Mouse (Mus musculus) heart, postnatal 10 days (tissue): ENCODE measurements at regions not wholly inside any gene's neighbourhood (a gene's known extent, or its start where the extent isn't known, plus 50 kb on each side); places are given as distances from the start of the nearest gene placed in this dataset.
"Not testable (repeated sequence)": the region's sequence is repeated elsewhere in the genome, so short reads cannot be mapped to it uniquely, and the experiment has no call there.

Source experiments
- DNase-seq, 2 experiments: peaks; one replicate each; pipeline ENCODE4 v3.0.0; 2021
- intact Hi-C: fragments of 180-260 bp; cut with DNase I; formaldehyde crosslinking; loops from one replicate; pipeline ENCODE4 v1.15.1; 2025

DNA sequence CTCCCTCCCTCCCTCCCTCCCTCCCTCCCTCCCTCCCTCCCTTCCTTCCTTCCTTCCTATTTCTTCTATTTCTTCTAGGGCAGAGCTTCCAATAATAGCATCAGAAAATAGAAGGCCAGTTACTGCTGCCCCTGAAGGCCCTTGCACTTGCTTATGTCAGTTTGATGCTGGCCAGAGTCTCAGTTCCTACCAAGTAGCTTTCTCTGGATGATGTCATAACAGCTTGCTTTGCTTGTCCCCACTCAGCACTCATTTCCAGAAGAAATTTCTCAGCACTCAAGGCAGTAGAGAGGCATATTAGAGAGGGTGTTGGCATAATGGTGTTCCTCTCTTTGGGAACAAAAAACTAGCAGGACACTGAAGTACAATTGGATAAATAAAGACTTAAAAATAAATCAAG, 811.6 kb upstream of the 4930444P10Rik start:
- peak in 1 of 2 experiments; percentile 2 for DNase-seq
- intact Hi-C loops: no loop called here

DNA sequence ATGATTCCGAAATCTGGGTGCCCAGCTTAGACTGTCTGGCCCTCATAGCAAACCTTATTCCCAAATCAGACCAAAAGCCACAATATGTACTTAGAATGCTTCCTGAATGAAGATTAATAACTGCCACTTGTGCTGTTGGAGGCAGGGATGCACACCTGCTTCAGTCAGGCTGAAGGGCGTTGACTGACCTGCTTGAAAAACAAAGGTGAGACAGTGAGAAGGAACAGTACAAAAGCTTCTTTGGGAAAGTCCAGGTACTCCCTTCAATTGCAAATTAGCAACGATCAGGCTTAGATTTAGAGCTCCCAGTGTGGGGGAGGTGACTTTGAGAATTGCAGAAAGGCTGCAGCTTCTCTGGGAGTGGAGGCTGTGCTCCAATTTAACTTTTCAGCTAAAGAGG, 775.3 kb upstream of the 4930444P10Rik start:
- DNase-seq, intact Hi-C loops: not testable (repeated sequence)

DNA sequence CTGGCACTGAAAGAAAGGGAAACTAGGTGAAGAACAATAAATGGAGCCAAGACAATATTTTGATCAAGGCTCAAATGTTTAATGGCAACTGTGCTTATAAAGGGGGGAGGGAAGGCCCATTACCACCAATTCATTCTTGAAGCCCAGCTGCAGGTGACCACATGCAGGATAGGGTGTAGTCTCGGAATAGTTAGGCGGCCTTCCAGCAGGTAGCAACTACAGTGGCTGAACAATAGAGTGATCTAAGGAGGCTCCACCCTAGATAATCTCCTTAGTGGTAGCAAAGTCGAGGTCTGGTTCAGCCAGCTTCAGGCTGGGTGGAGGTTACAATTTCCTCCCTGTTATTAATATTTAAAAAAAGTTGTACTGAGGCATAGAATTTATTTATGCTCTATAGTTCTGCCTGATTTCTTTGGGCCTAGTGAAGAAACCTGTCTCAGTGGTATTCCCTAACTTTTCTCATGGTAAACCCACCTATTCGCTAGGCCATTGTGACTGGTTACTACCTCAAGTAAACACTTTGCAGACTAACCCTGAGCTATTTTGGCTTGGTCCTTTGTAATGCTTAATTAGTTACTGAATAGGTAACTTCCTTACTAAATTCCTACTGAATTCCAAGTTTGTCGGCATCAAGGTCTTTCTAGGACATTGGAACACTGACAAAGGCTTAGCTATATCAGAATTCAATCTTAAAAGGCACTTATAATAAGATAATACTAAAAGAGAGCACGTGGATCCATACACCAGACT, 774.1 kb upstream of the 4930444P10Rik start:
- DNase-seq, intact Hi-C loops: not testable (repeated sequence)

DNA sequence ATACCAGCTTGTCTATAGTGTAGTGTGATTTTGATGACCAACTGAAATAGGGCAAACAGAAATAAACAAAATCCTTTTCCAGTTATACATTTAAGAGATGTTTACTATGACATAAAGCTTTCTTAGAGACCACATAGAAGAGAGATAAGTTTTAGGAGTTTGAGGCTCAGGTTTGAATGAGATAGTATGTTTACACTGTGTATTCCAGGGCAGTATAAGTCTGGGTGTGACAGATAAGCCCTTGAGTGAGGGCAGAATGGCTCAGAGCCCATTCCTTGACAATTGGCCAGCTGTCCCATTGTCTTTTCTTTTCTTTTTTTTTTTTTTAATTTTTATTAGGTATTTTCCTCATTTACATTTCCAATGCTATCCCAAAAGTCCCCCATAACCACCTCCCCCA, 744.0 kb upstream of the 4930444P10Rik start:
- DNase-seq: no peak
- intact Hi-C loops: no loop called here

DNA sequence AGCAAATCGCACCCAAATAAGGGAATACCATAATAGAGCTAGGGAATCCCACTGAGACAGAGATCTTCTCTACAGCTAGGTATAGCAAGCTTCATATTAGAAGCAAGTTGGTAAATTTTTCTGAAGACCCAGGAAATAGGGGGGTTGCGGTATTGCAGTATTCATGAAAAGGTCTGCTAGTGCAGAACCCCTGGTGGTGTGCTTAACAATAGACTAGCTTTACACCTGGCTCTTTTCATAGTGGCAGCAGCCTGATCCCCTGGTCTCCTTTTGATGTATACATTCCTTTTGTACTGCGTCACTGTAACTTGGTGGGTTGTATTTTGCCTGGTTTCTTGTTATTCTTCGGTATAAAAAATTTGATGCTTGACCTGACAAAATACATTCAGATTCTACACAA, 731.6 kb upstream of the 4930444P10Rik start:
- DNase-seq, intact Hi-C loops: not testable (repeated sequence)

DNA sequence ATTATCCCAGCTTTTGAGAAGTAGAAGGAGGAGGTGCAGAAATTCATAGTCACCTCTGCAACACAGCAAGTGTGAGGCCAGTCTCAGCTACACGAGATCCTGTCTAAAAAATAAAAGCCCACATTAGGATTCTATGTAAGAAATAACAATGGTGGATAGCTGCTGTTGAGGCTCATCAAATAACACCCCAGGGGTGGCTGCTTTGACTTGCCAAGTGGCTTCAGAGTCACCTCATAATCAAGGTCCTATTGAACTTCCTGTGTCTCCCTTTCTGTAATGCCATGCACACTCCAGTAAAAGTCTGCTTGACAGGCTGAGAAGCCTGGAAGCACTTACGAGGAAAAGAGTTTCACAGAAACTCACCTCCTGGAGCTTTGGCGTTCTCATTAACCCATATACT, 730.9 kb upstream of the 4930444P10Rik start:
- intact Hi-C loops: no loop called here

DNA sequence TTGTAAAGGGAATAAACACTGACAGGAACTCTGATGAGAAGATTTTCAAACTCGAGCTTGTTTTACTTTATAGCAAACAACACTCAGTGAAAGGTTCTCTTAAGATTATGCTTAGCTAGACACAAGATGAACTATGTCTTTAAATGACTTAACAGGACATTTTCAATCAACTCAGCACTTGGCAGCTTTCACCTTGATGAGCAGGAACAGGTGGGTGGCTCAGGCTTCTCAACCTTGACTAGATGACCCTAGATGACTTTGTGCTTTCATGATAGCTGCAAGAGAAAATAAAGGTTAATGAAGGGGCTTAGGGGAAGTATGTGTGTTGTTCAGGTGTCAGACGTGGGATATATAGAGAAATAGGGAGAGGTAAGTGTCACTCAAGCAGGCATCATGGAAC, 728.1 kb upstream of the 4930444P10Rik start:
- intact Hi-C loops: no loop called here
- DNase-seq: no peak

More for the DNA sequence above, 730.9 kb upstream of the 4930444P10Rik start:
- DNase-seq: no peak

DNA sequence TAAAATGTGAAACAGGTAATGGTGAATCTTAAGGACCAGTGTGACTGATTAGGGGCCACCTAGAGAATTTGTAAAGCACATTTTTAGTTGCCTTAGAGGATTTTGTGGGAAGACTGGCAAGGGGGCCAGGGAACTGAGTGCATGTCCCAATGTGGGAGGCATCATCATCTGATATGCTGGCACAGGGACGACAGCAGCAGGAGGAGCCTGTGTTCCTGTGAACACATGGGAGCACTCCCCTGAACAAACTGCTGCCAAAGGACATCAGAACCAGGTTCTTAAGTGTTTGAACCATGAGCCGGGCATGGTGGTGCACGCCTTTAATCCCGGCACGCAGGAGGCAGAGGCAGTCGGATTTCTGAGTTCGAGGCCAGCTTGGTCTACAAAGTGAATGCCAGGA, 723.4 kb upstream of the 4930444P10Rik start:
- intact Hi-C loops: no loop called here
- DNase-seq: no peak

DNA sequence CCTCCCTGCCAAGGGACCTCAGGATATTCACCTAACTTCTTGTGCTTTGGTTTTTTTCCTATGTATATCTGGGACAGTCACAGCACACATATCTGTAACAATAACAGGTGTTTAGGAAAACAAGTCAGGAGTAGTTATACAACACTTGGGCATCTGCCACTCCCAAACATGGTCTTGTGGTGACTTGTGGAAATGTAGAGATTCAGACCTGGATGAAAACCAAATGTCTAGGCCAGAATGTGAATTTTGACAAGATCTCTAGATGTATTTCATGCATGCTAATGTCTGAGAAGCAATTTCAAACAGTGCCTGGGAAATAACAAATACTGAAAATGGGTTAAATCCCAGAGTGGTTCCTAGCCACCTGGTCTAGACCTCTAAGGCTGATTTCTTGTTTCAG, 722.6 kb upstream of the 4930444P10Rik start:
- no peak for DNase-seq
- intact Hi-C loops: no loop called here

DNA sequence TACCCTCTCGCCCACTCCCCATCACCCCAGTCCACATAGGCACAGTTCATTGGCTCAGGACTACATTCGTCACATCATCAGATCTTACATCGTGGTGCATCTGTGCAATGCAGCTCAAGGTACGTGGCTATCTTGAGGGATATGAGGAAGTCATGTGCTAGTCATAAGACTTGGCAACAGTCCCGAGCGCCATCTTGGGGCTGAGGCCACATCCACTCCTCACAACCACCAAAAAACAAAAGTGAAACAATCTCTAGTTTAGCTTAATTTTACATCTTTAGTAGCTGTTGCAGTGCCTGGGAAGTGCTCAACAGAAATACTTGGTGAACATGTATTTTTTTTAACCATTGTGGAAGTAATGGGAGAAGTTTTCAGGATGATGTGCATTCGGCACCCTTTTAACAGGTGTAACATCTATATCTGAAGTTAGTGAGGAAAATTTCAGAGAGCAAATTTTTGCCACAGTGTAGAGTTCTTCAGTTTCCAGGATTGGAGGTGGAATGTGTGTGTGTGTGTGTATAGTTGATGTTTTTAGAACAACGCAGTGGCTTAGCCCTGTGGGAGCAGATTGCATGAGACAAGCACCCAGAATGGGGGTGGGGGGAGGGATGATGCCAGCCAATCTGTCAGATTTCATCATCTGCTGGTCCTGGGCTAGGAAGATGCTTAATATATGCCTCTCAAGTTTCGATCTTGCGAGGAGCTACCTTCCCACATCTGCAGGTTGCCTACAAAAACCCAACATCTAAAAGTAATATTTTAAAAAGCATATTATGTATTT, 716.4 kb upstream of the 4930444P10Rik start:
- DNase-seq: no peak
- intact Hi-C loops: no loop called here

DNA sequence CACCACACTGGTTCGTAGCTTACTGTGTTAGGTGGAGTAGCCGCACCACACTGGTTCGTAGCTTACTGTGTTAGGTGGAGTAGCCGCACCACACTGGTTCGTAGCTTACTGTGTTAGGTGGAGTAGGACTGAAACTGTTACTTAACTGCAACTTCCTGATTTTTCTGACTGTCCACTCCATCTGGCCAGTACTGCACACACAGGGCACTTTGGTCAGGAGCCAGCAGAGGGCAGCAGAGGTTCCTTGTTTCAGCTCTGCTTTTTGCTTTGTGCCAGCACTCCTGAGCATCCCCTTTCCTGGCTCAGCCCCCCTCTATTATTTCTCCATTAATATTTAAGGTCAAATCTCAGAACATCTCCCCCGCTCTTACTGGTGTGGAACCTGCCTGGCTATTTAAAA, 705.2 kb upstream of the 4930444P10Rik start:
- DNase-seq: peak; percentile 79 to 86
- intact Hi-C loops: loop anchor here (1.0 kb wide), 1 partner anchor 325 kb away; no protein-coding TSS in a partner anchor

DNA sequence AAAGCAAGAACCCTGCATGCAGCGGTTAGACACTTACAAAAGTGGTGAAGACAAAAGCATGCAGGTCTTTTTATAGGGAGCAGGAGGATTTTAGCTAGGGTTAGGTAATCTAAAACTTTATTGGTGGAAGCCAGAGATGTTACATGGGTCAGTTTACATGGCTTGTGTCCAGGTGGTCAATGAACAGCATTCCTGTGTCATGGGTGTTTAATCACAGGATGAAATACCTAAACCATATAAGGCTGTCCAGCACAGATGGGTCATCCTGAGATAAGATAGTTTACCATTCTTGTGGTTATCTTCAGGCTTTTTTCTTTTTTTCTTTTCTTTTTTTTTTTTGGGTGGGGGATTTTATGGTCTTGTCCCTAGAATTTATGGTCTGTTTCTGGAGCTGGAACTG, 703.3 kb upstream of the 4930444P10Rik start:
- no peak for DNase-seq
- intact Hi-C loops: no loop called here

DNA sequence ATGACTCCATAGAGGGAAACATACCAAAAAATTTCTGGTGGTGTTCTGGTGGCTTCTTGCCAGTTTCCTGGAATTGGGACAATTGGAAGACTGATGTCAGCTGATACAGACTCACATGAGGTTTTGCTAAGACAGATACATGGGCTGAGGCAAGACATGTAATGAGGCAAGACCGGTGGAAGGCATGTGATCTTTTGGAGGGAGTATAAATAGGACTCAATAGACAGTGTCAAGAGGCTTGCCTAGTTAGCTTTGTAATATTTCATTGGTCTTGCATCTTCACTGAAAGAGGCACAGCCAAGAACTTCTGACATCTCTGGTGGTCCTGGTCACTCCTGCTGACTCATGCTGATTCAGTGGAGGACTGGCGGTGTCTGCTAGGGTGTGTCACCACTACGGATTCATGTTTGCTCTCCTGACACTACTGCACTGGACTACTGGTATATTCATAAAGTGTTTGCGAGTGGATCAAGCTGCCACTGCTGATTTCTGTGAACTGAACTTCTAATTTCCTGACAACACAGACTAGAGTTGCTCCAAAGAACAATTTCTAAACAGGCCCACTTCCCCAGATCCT, 697.7 kb upstream of the 4930444P10Rik start:
- intact Hi-C loops: no loop called here
- no peak for DNase-seq

DNA sequence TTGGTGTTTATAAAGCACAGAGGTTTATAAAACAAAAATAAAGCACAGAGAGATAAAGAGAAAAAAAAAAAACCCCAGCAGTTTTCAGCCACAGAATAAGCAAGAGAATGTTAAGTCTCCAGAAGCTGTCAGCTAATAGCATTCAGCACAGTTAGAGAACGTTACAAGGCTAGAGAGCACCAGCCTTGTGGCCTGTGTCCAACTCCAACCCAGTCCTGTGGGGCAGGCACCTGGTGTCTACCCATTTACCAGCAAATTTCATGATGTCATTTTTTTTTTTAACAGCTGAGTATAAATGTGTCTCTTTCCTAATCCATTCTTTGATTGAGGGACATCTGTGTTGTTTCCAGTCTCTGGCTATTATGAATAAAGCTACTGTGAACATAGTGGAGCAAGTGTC, 686.7 kb upstream of the 4930444P10Rik start:
- DNase-seq: no peak
- intact Hi-C loops: no loop called here

DNA sequence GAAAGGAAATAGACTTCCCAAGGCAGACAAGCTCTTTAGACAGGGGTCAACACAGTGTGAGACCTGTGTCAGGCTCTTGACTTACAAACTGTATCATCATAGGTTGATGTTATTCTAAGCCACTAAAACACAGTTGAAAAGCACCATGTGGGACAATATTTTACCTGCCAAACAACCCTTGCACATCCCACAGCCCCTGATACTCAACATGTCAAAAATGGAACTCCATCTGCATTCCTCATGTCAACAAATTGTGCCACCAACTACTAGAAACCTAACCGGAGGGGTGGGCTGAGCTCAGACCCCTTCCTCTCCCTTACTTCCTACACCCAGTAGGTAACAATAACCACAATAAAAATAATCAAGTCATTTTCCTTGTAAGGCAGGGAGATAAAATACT, 667.8 kb upstream of the 4930444P10Rik start:
- no peak for DNase-seq
- intact Hi-C loops: no loop called here
